Mouse (Mus musculus): Measurements from ENCODE around the gene Fbxo31. TPM values are rescaled to one million over a fixed set of nuclear protein-coding genes. Genes with fewer than 3 reads are reported as not detected.

Gene Fbxo31
- polyA plus RNA-seq, 1 experiment from 2014 or later = 19.7 TPM

DNA sequence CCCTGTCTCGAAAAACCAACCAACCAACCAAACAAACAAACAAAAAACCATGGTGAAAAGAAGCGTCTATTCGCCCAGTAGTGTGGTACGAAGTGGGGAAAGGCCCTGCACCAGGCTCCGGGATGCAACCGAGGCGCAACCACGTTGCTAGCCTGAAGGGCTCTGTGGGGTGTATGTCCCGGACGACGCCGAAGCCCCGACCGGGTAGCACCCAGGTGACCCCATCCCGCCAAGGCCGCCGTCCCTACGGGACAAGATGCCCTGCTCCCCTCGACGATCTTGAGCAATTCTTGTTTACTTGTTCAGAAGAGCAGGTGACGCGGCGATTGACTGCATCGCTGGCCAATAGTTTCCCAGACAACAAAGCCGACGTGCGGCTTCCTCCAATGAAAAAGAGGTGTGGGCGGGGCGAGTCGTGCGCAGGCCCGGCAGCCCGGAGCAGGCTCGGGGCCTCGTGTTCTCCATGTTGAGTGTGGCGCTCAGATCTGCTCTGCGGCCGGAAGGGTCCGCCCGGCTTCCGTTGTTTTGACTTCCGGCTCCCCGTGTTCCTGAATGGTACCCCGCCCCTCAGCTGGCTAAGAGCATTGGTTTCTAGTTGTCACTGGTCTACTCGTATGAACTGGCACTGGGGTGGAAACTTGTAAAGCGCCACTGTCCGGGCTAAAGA is 6.7 kb upstream of the Fbxo31 start:
- peak; percentile 92 for ATAC-seq (ENCODE audit: insufficient number of reproducible peaks, insufficient read depth, low FRiP score, low TSS enrichment, low read depth)
- no peaks in the 10 kb centered on the region for H3K27me3 ChIP-seq
- H3K4me3 ChIP-seq (replicated peaks) = peak overlapping the region; percentile 64
- H3K4me1 ChIP-seq (replicated peaks) = peaks cover 8% of the 10 kb centered on the region; the same call in 1 of the 2 replicates
- WGBS = 1% methylated on average over 47 of the region's 47 CpGs
- H3K9ac ChIP-seq (replicated peaks) = peak overlapping the region; percentile 59
- peak overlapping the region; percentile 66 for H3K4me2 ChIP-seq
- H3K27ac ChIP-seq = no peak overlapping the region
- no peaks in the 10 kb centered on the region for H3K36me3 ChIP-seq
- no peaks in the 10 kb centered on the region for H3K9me3 ChIP-seq

DNA sequence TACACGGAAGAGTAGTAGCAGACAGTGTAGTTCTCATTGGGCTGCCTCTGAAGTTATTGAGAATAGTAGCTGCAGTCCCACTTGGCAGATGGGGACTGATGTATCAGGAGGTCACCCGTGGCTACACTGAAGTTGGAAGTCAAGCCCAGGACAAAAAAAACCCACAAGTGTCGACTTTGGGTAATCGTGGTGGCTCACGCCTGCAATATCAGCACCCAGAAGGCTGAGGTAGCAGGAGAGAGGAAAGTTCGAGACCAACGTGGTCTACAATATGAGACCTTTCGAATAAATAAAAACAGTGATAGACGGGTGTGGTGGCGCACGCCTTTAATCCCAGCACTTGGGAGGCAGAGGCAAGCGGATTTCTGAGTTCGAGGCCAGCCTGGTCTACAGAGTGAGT is 6.1 kb upstream of the Fbxo31 start:
- H3K9me3 ChIP-seq = no peaks in the 10 kb centered on the region
- peak overlapping the region; percentile 64 for H3K4me3 ChIP-seq (replicated peaks)
- WGBS = 51% methylated on average over 13 of the region's 13 CpGs
- H3K4me2 ChIP-seq = peak overlapping the region; percentile 66
- no peak for ATAC-seq (ENCODE audit: insufficient number of reproducible peaks, insufficient read depth, low FRiP score, low TSS enrichment, low read depth)
- H3K27ac ChIP-seq = no peak overlapping the region
- peaks cover 10% of the 10 kb centered on the region; the same call in 1 of the 2 replicates for H3K4me1 ChIP-seq (replicated peaks)
- peak overlapping the region; percentile 59; the same call in 1 of the 2 replicates for H3K9ac ChIP-seq (replicated peaks)
- no peaks in the 10 kb centered on the region for H3K27me3 ChIP-seq
- H3K36me3 ChIP-seq = no peaks in the 10 kb centered on the region

- no peaks in the 10 kb centered on the region for H3K27me3 ChIP-seq
- no peaks in the 10 kb centered on the region for H3K36me3 ChIP-seq
- no peak overlapping the region for H3K27ac ChIP-seq
- H3K4me3 ChIP-seq (replicated peaks) = no peak overlapping the region
- H3K9me3 ChIP-seq = no peaks in the 10 kb centered on the region
- no peak overlapping the region for H3K4me2 ChIP-seq
- no peak for ATAC-seq (ENCODE audit: insufficient number of reproducible peaks, insufficient read depth, low FRiP score, low TSS enrichment, low read depth)
- WGBS = 56% methylated on average over 8 of the region's 8 CpGs
- no peak overlapping the region for H3K9ac ChIP-seq (replicated peaks)
- 0 out of 2 replicates have a peak, but pooled peaks cover 14% of the 10 kb centered on the region for H3K4me1 ChIP-seq (replicated peaks)
Measured at GRCm38 (mm10) chr8:121583653-121584052, 5.0 kb upstream of the Fbxo31 start.

DNA sequence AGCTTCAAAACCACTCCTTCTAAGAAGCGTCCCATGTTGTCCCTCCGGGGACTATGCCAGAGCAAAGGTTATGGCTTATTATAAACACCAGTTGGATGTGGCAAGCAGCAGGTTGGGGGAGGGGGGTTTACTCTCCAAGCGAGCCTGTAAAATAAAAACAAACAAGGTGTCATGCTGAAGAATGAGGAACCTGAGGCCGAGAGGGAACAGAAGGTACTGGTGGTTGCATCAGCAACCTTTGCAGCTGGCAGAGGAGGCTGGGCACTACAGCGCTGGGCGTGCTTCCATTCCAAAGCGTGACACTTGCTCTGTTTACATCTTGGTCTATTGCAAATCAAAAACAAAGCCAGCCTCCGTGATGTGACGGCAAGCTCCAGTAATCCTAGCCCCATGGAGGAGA is 1.9 kb upstream of the Fbxo31 start:
- Histone ChIP-seq H3K4me1 (replicated peaks) (peaks cover 32% of the 10 kb centered on the region), H3K36me3 (no peaks in the 10 kb centered on the region)
- 16% methylated on average over 9 of the region's 9 CpGs for WGBS

GRCm38 (mm10) chr8:121577751-121578675 is 593 bp downstream of the Fbxo31 start:
- Histone ChIP-seq H3K4me3 (replicated peaks) (peak overlapping the region; percentile 86), H3K4me1 (replicated peaks) (peaks cover 32% of the 10 kb centered on the region), H3K4me2 (peak overlapping the region; percentile 94), H3K9me3 (no peaks in the 10 kb centered on the region), H3K27ac (peak overlapping the region; percentile 70), H3K36me3 (no peaks in the 10 kb centered on the region), H3K9ac (replicated peaks) (peak overlapping the region; percentile 77), H3K27me3 (no peaks in the 10 kb centered on the region)
- 3% methylated on average over 44 of the region's 44 CpGs for WGBS
- ATAC-seq (ENCODE audit: insufficient number of reproducible peaks, insufficient read depth, low FRiP score, low TSS enrichment, low read depth) = no peak; the same call in 1 of the 2 replicates

More for the DNA sequence above, 1.9 kb upstream of the Fbxo31 start:
- Histone ChIP-seq H3K27me3 (no peaks in the 10 kb centered on the region), H3K4me2 (no peak overlapping the region), H3K9me3 (no peaks in the 10 kb centered on the region), H3K27ac (no peak overlapping the region), H3K4me3 (replicated peaks) (no peak overlapping the region), H3K9ac (replicated peaks) (no peak overlapping the region)
- ATAC-seq (ENCODE audit: insufficient number of reproducible peaks, insufficient read depth, low FRiP score, low TSS enrichment, low read depth) = no peak

DNA sequence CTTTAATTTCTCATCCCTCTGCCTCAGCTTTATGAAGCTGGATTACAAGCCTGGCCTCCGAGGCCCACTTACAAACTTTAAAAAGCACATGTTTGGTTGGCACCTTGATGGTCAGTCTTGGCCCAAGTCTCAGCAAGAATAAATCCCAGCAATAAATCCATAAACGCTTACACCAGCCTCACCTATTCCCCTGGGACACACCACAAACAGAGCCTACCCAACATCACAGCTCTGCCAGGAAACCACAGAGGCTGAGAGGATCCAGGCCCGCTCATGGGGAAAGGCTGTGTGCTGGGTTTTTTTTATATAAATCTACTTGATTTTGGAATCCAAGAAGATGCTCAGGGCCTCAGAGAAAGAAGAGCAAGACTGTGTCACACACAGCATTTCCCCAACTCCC is 2.9 kb downstream of the Fbxo31 start:
- Histone ChIP-seq H3K9me3 (no peaks in the 10 kb centered on the region), H3K4me1 (replicated peaks) (peaks cover 32% of the 10 kb centered on the region), H3K27ac (no peak overlapping the region), H3K27me3 (no peaks in the 10 kb centered on the region), H3K4me2 (no peak overlapping the region), H3K36me3 (no peaks in the 10 kb centered on the region), H3K9ac (replicated peaks) (no peak overlapping the region), H3K4me3 (replicated peaks) (no peak overlapping the region)
- ATAC-seq (ENCODE audit: insufficient number of reproducible peaks, insufficient read depth, low FRiP score, low TSS enrichment, low read depth) = no peak
- WGBS = 63% methylated on average over 3 of the region's 3 CpGs

DNA sequence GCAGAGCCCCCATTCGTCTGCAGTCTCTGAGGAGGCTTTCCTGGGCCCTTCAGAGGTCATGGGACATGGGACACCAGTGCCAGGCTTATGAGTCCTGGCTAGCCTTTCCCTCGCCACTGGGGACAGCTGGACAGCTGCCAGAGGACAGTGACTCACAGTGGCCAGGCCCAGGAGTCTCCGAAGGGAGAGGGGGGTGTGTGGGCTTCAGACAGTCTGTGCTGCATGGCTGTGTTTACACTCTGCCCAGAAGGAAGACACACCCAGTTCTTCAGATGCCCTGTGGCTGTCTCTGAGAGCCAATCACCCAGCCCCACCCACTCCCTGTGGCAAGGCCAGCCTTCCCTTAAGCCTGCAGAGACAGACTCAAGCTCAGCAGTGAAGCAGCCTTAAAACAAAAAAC is 5.3 kb downstream of the Fbxo31 start:
- Histone ChIP-seq H3K9me3 (no peaks in the 10 kb centered on the region), H3K27ac (no peak overlapping the region), H3K27me3 (no peaks in the 10 kb centered on the region), H3K36me3 (no peaks in the 10 kb centered on the region), H3K4me2 (no peak overlapping the region), H3K4me3 (replicated peaks) (no peak overlapping the region), H3K4me1 (replicated peaks) (peaks cover 25% of the 10 kb centered on the region), H3K9ac (replicated peaks) (no peak overlapping the region)
- WGBS = 42% methylated on average over 3 of the region's 3 CpGs
- ATAC-seq (ENCODE audit: insufficient number of reproducible peaks, insufficient read depth, low FRiP score, low TSS enrichment, low read depth) = no peak

DNA sequence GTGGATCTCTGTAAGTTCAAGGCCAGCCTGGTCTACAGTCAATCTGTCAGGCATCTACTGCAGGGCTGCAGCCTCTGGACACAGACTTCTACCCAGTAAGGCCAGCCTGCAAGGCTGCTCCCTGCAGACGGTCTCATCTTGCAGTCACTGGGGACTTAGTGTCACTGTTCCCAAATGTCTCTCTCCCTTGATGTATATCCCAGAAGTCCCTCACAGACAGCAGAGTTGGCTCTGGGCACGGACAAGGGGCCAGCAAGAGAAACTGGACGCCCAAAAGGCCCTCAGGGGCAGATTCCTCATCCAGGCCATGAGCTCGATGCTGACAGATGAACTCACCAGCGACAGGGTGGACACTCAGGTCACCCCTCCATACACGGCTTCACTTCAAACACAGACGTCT is 6.5 kb downstream of the Fbxo31 start:
- Histone ChIP-seq H3K36me3 (no peaks in the 10 kb centered on the region), H3K27ac (no peak overlapping the region), H3K27me3 (no peaks in the 10 kb centered on the region), H3K9ac (replicated peaks) (no peak overlapping the region), H3K9me3 (no peaks in the 10 kb centered on the region), H3K4me3 (replicated peaks) (no peak overlapping the region), H3K4me2 (no peak overlapping the region), H3K4me1 (replicated peaks) (peaks cover 16% of the 10 kb centered on the region)
- 72% methylated on average over 7 of the region's 7 CpGs for WGBS
- no peak for ATAC-seq (ENCODE audit: insufficient number of reproducible peaks, insufficient read depth, low FRiP score, low TSS enrichment, low read depth)

GRCm38 (mm10) chr8:121570801-121571200 is 7.8 kb downstream of the Fbxo31 start:
- H3K4me3 ChIP-seq (replicated peaks) = no peak overlapping the region
- ATAC-seq (ENCODE audit: insufficient number of reproducible peaks, insufficient read depth, low FRiP score, low TSS enrichment, low read depth) = no peak
- H3K9me3 ChIP-seq = no peaks in the 10 kb centered on the region
- 0 out of 2 replicates have a peak overlapping the region, but pooled peaks have one; percentile 18 for H3K9ac ChIP-seq (replicated peaks)
- 80% methylated on average over 17 of the region's 17 CpGs for WGBS
- no peak overlapping the region for H3K4me2 ChIP-seq
- peaks cover 5% of the 10 kb centered on the region for H3K4me1 ChIP-seq (replicated peaks)
- 0 out of 2 replicates have a peak overlapping the region, but pooled peaks have one; percentile 4 for H3K27ac ChIP-seq
- H3K27me3 ChIP-seq = no peaks in the 10 kb centered on the region
- H3K36me3 ChIP-seq = peaks cover under 1% of the 10 kb centered on the region; the same call in 1 of the 2 replicates

DNA sequence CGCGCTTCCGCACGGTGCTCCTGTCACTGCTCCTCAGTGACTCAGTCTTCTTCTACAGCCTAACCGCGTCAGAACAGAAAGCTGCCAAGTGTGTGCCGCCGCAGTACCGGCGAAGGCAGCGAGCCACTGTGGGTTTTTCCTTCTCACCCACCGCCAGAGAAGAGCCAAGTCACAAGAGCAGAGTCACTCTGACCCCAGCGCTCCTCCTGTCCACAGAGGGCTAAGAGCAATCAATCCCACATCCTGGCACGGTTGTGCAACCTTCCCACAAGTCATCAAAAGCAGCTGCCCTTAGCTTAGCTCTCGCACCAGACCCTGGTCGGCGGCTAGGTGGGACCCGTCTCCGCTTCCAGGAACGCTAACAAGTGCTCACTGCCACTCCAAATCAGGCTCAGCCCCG is 8.3 kb downstream of the Fbxo31 start:
- H3K36me3 ChIP-seq = peaks cover 5% of the 10 kb centered on the region; the same call in 1 of the 2 replicates
- no peaks in the 10 kb centered on the region for H3K27me3 ChIP-seq
- H3K27ac ChIP-seq = 0 out of 2 replicates have a peak overlapping the region, but pooled peaks have one; percentile 4
- no peak overlapping the region for H3K4me3 ChIP-seq (replicated peaks)
- no peak for ATAC-seq (ENCODE audit: insufficient number of reproducible peaks, insufficient read depth, low FRiP score, low TSS enrichment, low read depth)
- H3K9me3 ChIP-seq = no peaks in the 10 kb centered on the region
- 0 out of 2 replicates have a peak overlapping the region, but pooled peaks have one; percentile 18 for H3K9ac ChIP-seq (replicated peaks)
- H3K4me1 ChIP-seq (replicated peaks) = peaks cover 3% of the 10 kb centered on the region; the same call in 1 of the 2 replicates
- H3K4me2 ChIP-seq = no peak overlapping the region
- 83% methylated on average over 21 of the region's 21 CpGs for WGBS

- H3K9me3 ChIP-seq = no peaks in the 10 kb centered on the region
- H3K36me3 ChIP-seq = peaks cover 9% of the 10 kb centered on the region; the same call in 1 of the 2 replicates
- H3K4me1 ChIP-seq (replicated peaks) = peaks cover 3% of the 10 kb centered on the region; the same call in 1 of the 2 replicates
- ATAC-seq (ENCODE audit: insufficient number of reproducible peaks, insufficient read depth, low FRiP score, low TSS enrichment, low read depth) = no peak
- H3K4me2 ChIP-seq = no peak overlapping the region
- no peak overlapping the region for H3K27ac ChIP-seq
- no peak overlapping the region for H3K9ac ChIP-seq (replicated peaks)
- H3K4me3 ChIP-seq (replicated peaks) = no peak overlapping the region
- no peaks in the 10 kb centered on the region for H3K27me3 ChIP-seq
- 74% methylated on average over 6 of the region's 6 CpGs for WGBS
Measured at GRCm38 (mm10) chr8:121568321-121568720, 10.3 kb downstream of the Fbxo31 start.
